Comparison of ENCODE assay signal across 10 mouse cellular contexts in the genomic region with DNA sequence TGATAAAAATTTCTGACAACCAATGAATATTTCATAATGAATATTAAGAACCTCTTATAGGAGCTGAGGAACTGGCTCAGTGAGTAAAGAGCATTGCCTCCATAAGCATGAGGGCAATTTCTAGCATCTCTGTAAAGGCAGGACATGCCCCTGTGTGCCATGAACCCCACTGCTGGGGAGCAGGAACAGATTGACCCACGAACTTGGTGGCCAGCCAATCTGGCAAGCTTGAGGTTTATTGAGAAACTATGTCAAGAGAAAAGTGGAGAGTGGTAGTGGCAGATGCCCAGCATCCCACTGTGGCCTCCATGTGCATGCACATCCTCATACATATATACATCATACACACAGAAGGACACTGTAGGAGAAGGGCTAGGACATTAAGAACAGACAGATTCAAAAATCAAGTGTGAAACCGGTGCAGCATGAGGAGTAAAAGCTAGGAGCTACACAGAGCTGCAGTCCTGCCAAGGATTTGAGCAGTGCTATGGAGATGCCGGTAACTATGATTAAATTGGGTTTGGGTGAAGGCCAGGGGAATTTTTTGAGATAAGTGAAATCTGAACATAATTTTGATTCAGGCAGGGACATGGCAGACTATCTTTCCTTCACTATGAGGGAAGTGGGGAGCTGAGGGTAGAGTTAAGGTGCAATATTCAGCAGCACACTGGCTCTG.
DNase-seq lines count a peak whose midpoint lies in the region; ATAC-seq lines count a peak whose summit lies in the region.
"Had no signal": no experiment of that assay in that cellular context is flagged by ENCODE, and none has a peak within 500 bp of the region (broad histone marks: within the 10 kb centered on the region; RNA-seq: fewer than 3 reads in every experiment).

No protein-coding gene starts in this region.

- H3K9ac ChIP-seq in embryonic facial prominence, embryonic 13.5 days: no peak overlapping the region

- H3K4me2 ChIP-seq in embryonic facial prominence, embryonic 13.5 days: no peak overlapping the region

- peak overlapping the region; percentile 3; the same call in 1 of the 2 replicates for H3K27ac ChIP-seq in embryonic facial prominence, embryonic 13.5 days
- H3K27ac ChIP-seq in embryonic facial prominence, embryonic 10.5 days (replicated peaks): no peak overlapping the region

- no peaks in the 10 kb centered on the region for H3K9me3 ChIP-seq in embryonic facial prominence, embryonic 13.5 days
- no peaks in the 10 kb centered on the region for H3K9me3 ChIP-seq in embryonic facial prominence, embryonic 10.5 days
- H3K9me3 ChIP-seq: megakaryocyte, embryonic 14.5 days had no signal

- H3K36me3 ChIP-seq in embryonic facial prominence, embryonic 13.5 days: peaks cover 3% of the 10 kb centered on the region; the same call in 1 of the 2 replicates
- peaks cover 4% of the 10 kb centered on the region; the same call in 1 of the 2 replicates for H3K36me3 ChIP-seq in embryonic facial prominence, embryonic 10.5 days (replicated peaks)

- WGBS in embryonic facial prominence, embryonic 13.5 days: 71% methylated on average over 3 of the region's 3 CpGs
- 91% methylated on average over 3 of the region's 3 CpGs for WGBS in embryonic facial prominence, embryonic 10.5 days

- ATAC-seq in embryonic facial prominence, embryonic 13.5 days (ENCODE audit: insufficient number of reproducible peaks, insufficient read depth, low FRiP score, low TSS enrichment, low read depth): no peak

- no peaks in the 10 kb centered on the region for H3K27me3 ChIP-seq in embryonic facial prominence, embryonic 13.5 days
- H3K27me3 ChIP-seq in embryonic facial prominence, embryonic 10.5 days (replicated peaks; ENCODE audit: low read depth, poor library complexity, severe bottlenecking): no peaks in the 10 kb centered on the region
- H3K27me3 ChIP-seq: megakaryocyte, embryonic 14.5 days had no signal

- no peak overlapping the region for H3K4me3 ChIP-seq in embryonic facial prominence, embryonic 13.5 days
- H3K4me3 ChIP-seq in embryonic facial prominence, embryonic 10.5 days: no peak overlapping the region
- H3K4me3 ChIP-seq: heart, adult 2 months; megakaryocyte, embryonic 14.5 days had no signal

- H3K4me1 ChIP-seq in embryonic facial prominence, embryonic 13.5 days: peaks cover 4% of the 10 kb centered on the region
- H3K4me1 ChIP-seq in embryonic facial prominence, embryonic 10.5 days: no peaks in the 10 kb centered on the region

- no peak for DNase-seq in embryonic facial prominence, embryonic 10.5 days (ENCODE audit: low spot score)
- DNase-seq in layer of hippocampus, adult 11-12 months (ENCODE audit: low spot score): peak; percentile 42
- no peak for DNase-seq in layer of hippocampus, adult 8-10 months (ENCODE audit: low spot score in 2 of 2)
- DNase-seq in testis, postnatal 14 days (ENCODE audit: low spot score): peak; percentile 40
- DNase-seq in testis, postnatal 10 days (ENCODE audit: low spot score): no peak
- peak; percentile 53 for DNase-seq in telencephalon, adult 2 months (ENCODE audit: low read depth, low spot score)
- no peak for DNase-seq in embryo, embryonic 11 days

Comparison
In these comparisons a context has a peak if more than half of its experiments do, and no peak if none do; other contexts are left out.
1. DNase-seq: peak in layer of hippocampus, adult 11-12 months (single experiment), testis, postnatal 14 days (single experiment) and telencephalon, adult 2 months (single experiment); none in embryonic facial prominence, embryonic 10.5 days (single experiment), layer of hippocampus, adult 8-10 months (0 of 2), testis, postnatal 10 days (single experiment) and embryo, embryonic 11 days (single experiment).